Mouse (Mus musculus): ENCODE results near the gene Naa35.

Gene Naa35

GRCm38 (mm10) chr13:59584947-59585647 is at the start of gene Naa35, which contains the start of gene Agtpbp1:
Gene Naa35, plus strand, starts transcription at chr13:59585259.
Gene Agtpbp1, minus strand, starts transcription at chr13:59585227.
- DNase-seq = peak; percentile 99

GRCm38 (mm10) chr13:59535746-59536145 is 49.3 kb upstream of the Naa35 start:
- DNase-seq = peak; percentile 51

GRCm38 (mm10) chr13:59536631-59537030 is 48.4 kb upstream of the Naa35 start:
- no peak for DNase-seq

- no peak for DNase-seq
Measured at GRCm38 (mm10) chr13:59538661-59539060, 46.4 kb upstream of the Naa35 start.

GRCm38 (mm10) chr13:59540030-59540429 is 45.0 kb upstream of the Naa35 start:
- no peak for DNase-seq

- no peak for DNase-seq
Measured at GRCm38 (mm10) chr13:59542411-59542810, 42.6 kb upstream of the Naa35 start.

GRCm38 (mm10) chr13:59547091-59547490 is 38.0 kb upstream of the Naa35 start:
- DNase-seq = no peak

GRCm38 (mm10) chr13:59547716-59548115 is 37.3 kb upstream of the Naa35 start:
- DNase-seq = no peak

GRCm38 (mm10) chr13:59549318-59549798 is 35.7 kb upstream of the Naa35 start:
- DNase-seq = no peak

- no peak for DNase-seq
Measured at GRCm38 (mm10) chr13:59552286-59552685, 32.8 kb upstream of the Naa35 start.

GRCm38 (mm10) chr13:59552751-59553150 is 32.3 kb upstream of the Naa35 start:
- peak; percentile 71 for DNase-seq

GRCm38 (mm10) chr13:59554772-59555505 is 30.1 kb upstream of the Naa35 start:
- DNase-seq = peak; percentile 61

GRCm38 (mm10) chr13:59555613-59556192 is 29.4 kb upstream of the Naa35 start:
- DNase-seq = no peak

GRCm38 (mm10) chr13:59556670-59557069 is 28.4 kb upstream of the Naa35 start:
- DNase-seq = peak; percentile 71

- DNase-seq = peak; percentile 90
Measured at GRCm38 (mm10) chr13:59557185-59557985, 27.7 kb upstream of the Naa35 start.

GRCm38 (mm10) chr13:59558776-59559175 is 26.3 kb upstream of the Naa35 start:
- DNase-seq = no peak

GRCm38 (mm10) chr13:59562471-59562870 is 22.6 kb upstream of the Naa35 start:
- DNase-seq = no peak

- DNase-seq = no peak
Measured at GRCm38 (mm10) chr13:59564505-59564904, 20.6 kb upstream of the Naa35 start.

- DNase-seq = no peak
Measured at GRCm38 (mm10) chr13:59564923-59565322, 20.1 kb upstream of the Naa35 start.

- no peak for DNase-seq
Measured at GRCm38 (mm10) chr13:59565945-59566520, 19.0 kb upstream of the Naa35 start.

- DNase-seq = no peak
Measured at GRCm38 (mm10) chr13:59571107-59571506, 14.0 kb upstream of the Naa35 start.

GRCm38 (mm10) chr13:59572549-59572948 is 12.5 kb upstream of the Naa35 start:
- DNase-seq = no peak

All from cerebellum, adult 11 months (tissue).